Mouse (Mus musculus) bone marrow macrophage, adult 2 months (primary cell): Measurements from ENCODE around the gene Gm4131.

Source experiments
- CTCF ChIP-seq: IDR thresholded peaks from 2 replicates; pipeline ENCODE4 v1.5.1; 2012; ENCODE audit warnings: low read depth, mild to moderate bottlenecking, low read length, moderate library complexity
- POLR2A ChIP-seq: IDR thresholded peaks from 2 replicates; pipeline ENCODE4 v1.6.1; 2012; ENCODE audit warnings: mild to moderate bottlenecking, low read depth, low read length, borderline replicate concordance

- TF ChIP-seq CTCF (no peak), POLR2A (no peak)
These were observed 18.6 kb upstream of the Gm4131 start for GRCm38 (mm10) chr14:62585338-62585737.
